Mouse (Mus musculus) lung, embryonic 14.5 days (tissue): ENCODE data around the gene Fuz. TPM values are rescaled to one million over a fixed set of nuclear protein-coding genes. Genes with fewer than 3 reads are reported as not detected.
"Not testable (repeated sequence)": the region's sequence is repeated elsewhere in the genome, so short reads cannot be mapped to it uniquely, and the experiment has no call there.

Experiments used
- ATAC-seq: fragments of 200-750 bp; cut with Nextera tagmentation; 2 replicates; pipeline ENCODE4 v1.8.0; 2017; ENCODE audit warnings: mild to moderate bottlenecking, moderate TSS enrichment, moderate library complexity; ENCODE audit not compliant: insufficient read depth
- DNase-seq: peaks from one replicate; pipeline ENCODE4 v3.0.0-alpha.2; 2015
- H3K27ac ChIP-seq: fragments of 300-500 bp; sonication (generic); 2 replicates; pipeline ENCODE4 v1.5.1; 2014; ENCODE audit warnings: low read depth, mild to moderate bottlenecking, moderate library complexity
- H3K27me3 ChIP-seq: fragments of 300-500 bp; sonication (generic); 2 replicates; pipeline ENCODE4 v1.6.1; 2014; ENCODE audit warnings: low read length, control low read depth; ENCODE audit not compliant: insufficient read depth
- H3K36me3 ChIP-seq: fragments of 300-500 bp; sonication (generic); 2 replicates; pipeline ENCODE4 v1.6.1; 2014; ENCODE audit warnings: control low read depth; ENCODE audit not compliant: insufficient read depth
- H3K4me1 ChIP-seq: fragments of 300-500 bp; sonication (generic); 2 replicates; pipeline ENCODE4 v1.6.1; 2014; ENCODE audit warnings: antibody characterized with exemption, control low read depth; ENCODE audit not compliant: insufficient read depth
- H3K4me2 ChIP-seq: fragments of 300-500 bp; sonication (generic); 2 replicates; pipeline ENCODE4 v1.6.1; 2014; ENCODE audit warnings: mild to moderate bottlenecking
- H3K4me3 ChIP-seq: fragments of 300-500 bp; sonication (generic); 2 replicates; pipeline ENCODE4 v1.5.1; 2014; ENCODE audit warnings: low read depth, low read length
- H3K9ac ChIP-seq: fragments of 300-500 bp; sonication (generic); 2 replicates; pipeline ENCODE4 v1.6.1; 2014
- H3K9me3 ChIP-seq: fragments of 300-500 bp; sonication (generic); 2 replicates; pipeline ENCODE4 v1.6.1; 2016; ENCODE audit warnings: low read depth, low read length, control low read depth
- CTCF ChIP-seq: IDR thresholded peaks from 2 replicates; pipeline ENCODE4 v1.5.1; 2016; ENCODE audit warnings: antibody characterized with exemption, low read depth
- WGBS: fragments of 180-500 bp; shearing (Covaris S2); extraction: QIAGEN DNeasy Blood & Tissue Kit; methylation state at CpG from one replicate; pipeline ENCODE4 v1.1.7; 2014; 5-methylcytosine and 5-hydroxymethylcytosine counted together
- polyA plus RNA-seq: library from polyadenylated mRNA; unstranded; fragments of >200 nt; fragmentation: Nextera tagmentation; extraction: Ambion mirVana; gene quantifications from 2 replicates; pipeline ENCODE4 v1.2.1, GENCODE M21; 2014

Fuz gene
- polyA plus RNA-seq, 1 experiment from 2014 or later: 19.1 TPM

GRCm38 (mm10) chr7:44867802-44868201, 28.1 kb upstream of the Fuz start:
- no peak for DNase-seq
- peak overlapping the region; percentile 46; the same call in 1 of the 2 replicates for H3K27ac ChIP-seq
- peak overlapping the region; percentile 68 for H3K4me2 ChIP-seq
- peak overlapping the region; percentile 99 for H3K9ac ChIP-seq
- TF ChIP-seq CTCF: no peak
- H3K4me3 ChIP-seq: peak overlapping the region; percentile 99
- WGBS: 21% methylated on average over 9 of the region's 9 CpGs
- H3K27me3 ChIP-seq: no peaks in the 10 kb centered on the region
- peaks cover 38% of the 10 kb centered on the region for H3K36me3 ChIP-seq
- H3K4me1 ChIP-seq: peaks cover 27% of the 10 kb centered on the region
- no peak for ATAC-seq
- H3K9me3 ChIP-seq: no peaks in the 10 kb centered on the region

GRCm38 (mm10) chr7:44868465-44868864, 27.4 kb upstream of the Fuz start:
- peak overlapping the region; percentile 68 for H3K4me2 ChIP-seq
- peaks cover 27% of the 10 kb centered on the region for H3K4me1 ChIP-seq
- 3% methylated on average over 16 of the region's 16 CpGs for WGBS
- H3K27me3 ChIP-seq: no peaks in the 10 kb centered on the region
- DNase-seq (peak; percentile 66), ATAC-seq (no peak)
- H3K4me3 ChIP-seq: peak overlapping the region; percentile 99
- H3K9me3 ChIP-seq: no peaks in the 10 kb centered on the region
- TF ChIP-seq CTCF: no peak
- H3K27ac ChIP-seq: peak overlapping the region; percentile 100
- peaks cover 31% of the 10 kb centered on the region for H3K36me3 ChIP-seq
- H3K9ac ChIP-seq: peak overlapping the region; percentile 99

- Histone ChIP-seq H3K9me3 (no peaks in the 10 kb centered on the region), H3K27me3 (no peaks in the 10 kb centered on the region), H3K36me3 (peaks cover 25% of the 10 kb centered on the region), H3K27ac (peak overlapping the region; percentile 100), H3K4me3 (peak overlapping the region; percentile 99), H3K4me1 (peaks cover 27% of the 10 kb centered on the region), H3K4me2 (peak overlapping the region; percentile 68), H3K9ac (peak overlapping the region; percentile 99)
- 0 out of 2 replicates have a peak, but pooled peaks have one; percentile 10 for TF ChIP-seq CTCF
- DNase-seq (peak; percentile 85), ATAC-seq (peak; percentile 53)
- under 1% methylated on average over 108 of the region's 108 CpGs for WGBS
Measured at GRCm38 (mm10) chr7:44868919-44869696, 26.8 kb upstream of the Fuz start.

GRCm38 (mm10) chr7:44869697-44870528, 26.0 kb upstream of the Fuz start, which contains the start of gene Ptov1:
Gene Ptov1, minus strand, starts transcription at chr7:44869788.
- Histone ChIP-seq H3K27ac (peak within 1 kb of the TSS; percentile 100), H3K4me2 (peak within 1 kb of the TSS; percentile 68), H3K9me3 (no peaks in the 10 kb centered on the region), H3K4me3 (peak within 1 kb of the TSS; percentile 99), H3K27me3 (no peaks in the 10 kb centered on the region), H3K36me3 (peaks cover 17% of the 10 kb centered on the region), H3K4me1 (peaks cover 27% of the 10 kb centered on the region), H3K9ac (peak within 1 kb of the TSS; percentile 99)
- no peak for TF ChIP-seq CTCF
- DNase-seq (peak; percentile 95), ATAC-seq (peak; percentile 92)
- WGBS: 4% methylated on average over 29 of the region's 29 CpGs

- Histone ChIP-seq H3K36me3 (peaks cover 10% of the 10 kb centered on the region), H3K9ac (peak overlapping the region; percentile 99), H3K27me3 (no peaks in the 10 kb centered on the region), H3K4me3 (peak overlapping the region; percentile 99), H3K27ac (peak overlapping the region; percentile 100), H3K9me3 (no peaks in the 10 kb centered on the region), H3K4me2 (peak overlapping the region; percentile 68), H3K4me1 (peaks cover 24% of the 10 kb centered on the region)
- no peak for TF ChIP-seq CTCF
- no peak for ATAC-seq
- 74% methylated on average over 6 of the region's 6 CpGs for WGBS
- no peak for DNase-seq
Measured at GRCm38 (mm10) chr7:44870614-44871013, 25.3 kb upstream of the Fuz start.

- H3K9ac ChIP-seq: no peak overlapping the region
- no peaks in the 10 kb centered on the region for H3K9me3 ChIP-seq
- TF ChIP-seq CTCF: no peak
- WGBS: 79% methylated on average over 1 of the region's 1 CpGs
- H3K4me1 ChIP-seq: peaks cover 22% of the 10 kb centered on the region
- ATAC-seq (no peak), DNase-seq (no peak)
- H3K27me3 ChIP-seq: no peaks in the 10 kb centered on the region
- peaks cover 8% of the 10 kb centered on the region for H3K36me3 ChIP-seq
- no peak overlapping the region for H3K4me3 ChIP-seq
- H3K4me2 ChIP-seq: no peak overlapping the region
- no peak overlapping the region for H3K27ac ChIP-seq
Measured at GRCm38 (mm10) chr7:44871181-44871580, 24.7 kb upstream of the Fuz start.

- H3K27ac ChIP-seq, H3K9ac ChIP-seq, H3K9me3 ChIP-seq, DNase-seq, H3K4me2 ChIP-seq, H3K4me3 ChIP-seq, H3K36me3 ChIP-seq, ATAC-seq, H3K27me3 ChIP-seq: not testable (repeated sequence)
- TF ChIP-seq CTCF: peak; percentile 11; the same call in 1 of the 2 replicates
- H3K4me1 ChIP-seq: peaks cover 16% of the 10 kb centered on the region
- WGBS: 86% methylated on average over 2 of the region's 2 CpGs
Measured at GRCm38 (mm10) chr7:44871774-44872173, 24.1 kb upstream of the Fuz start.
